Mouse (Mus musculus): ENCODE results near the gene Iqsec3.
A peak's percentile ranks its signal among the peaks of the same experiment; 100 is the strongest.

The Iqsec3 gene

DNA sequence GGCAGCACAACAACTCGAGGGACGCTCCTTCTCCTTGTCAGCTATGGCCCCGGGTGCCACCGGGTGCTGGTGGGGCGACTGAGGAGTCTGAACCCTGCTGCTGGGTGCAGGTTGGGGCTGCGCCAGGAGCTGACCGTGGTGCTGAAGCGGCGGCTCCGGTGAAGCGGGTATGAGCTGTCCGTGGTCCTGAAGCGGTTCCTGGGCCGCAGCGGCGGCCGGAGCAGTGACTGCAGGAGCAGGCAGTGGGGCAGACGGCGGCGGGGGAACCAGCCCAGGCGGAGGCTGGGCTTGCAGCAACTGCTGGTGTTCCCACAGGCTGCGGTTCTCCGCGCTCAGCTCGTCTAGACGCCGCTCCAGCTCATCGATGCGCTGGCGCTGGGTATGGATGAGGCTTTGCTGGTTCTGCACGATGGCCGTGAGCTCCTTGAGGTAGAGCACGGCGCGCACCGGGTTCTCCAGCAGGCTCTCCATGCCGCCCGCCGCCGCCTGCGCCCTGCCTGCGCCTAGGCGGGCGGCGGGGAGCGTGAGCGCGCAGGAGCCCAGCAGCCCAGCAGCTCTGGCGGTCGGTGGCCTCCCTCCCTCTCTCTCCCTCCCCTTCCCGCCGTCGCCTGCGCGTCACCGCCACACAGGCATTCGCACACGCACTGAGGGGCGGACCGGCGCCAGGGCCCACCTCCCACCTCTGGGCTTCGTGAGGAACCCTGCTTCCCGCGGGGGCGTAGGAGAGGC is at the start of gene Iqsec3:
Gene Iqsec3 (minus strand): TSS at position 586 of the 729 bp plus-strand sequence.
- DNase-seq (ENCODE audit: low read depth in 1 of 2, low spot score in 2 of 2), result peak; percentile 33 to 46

DNA sequence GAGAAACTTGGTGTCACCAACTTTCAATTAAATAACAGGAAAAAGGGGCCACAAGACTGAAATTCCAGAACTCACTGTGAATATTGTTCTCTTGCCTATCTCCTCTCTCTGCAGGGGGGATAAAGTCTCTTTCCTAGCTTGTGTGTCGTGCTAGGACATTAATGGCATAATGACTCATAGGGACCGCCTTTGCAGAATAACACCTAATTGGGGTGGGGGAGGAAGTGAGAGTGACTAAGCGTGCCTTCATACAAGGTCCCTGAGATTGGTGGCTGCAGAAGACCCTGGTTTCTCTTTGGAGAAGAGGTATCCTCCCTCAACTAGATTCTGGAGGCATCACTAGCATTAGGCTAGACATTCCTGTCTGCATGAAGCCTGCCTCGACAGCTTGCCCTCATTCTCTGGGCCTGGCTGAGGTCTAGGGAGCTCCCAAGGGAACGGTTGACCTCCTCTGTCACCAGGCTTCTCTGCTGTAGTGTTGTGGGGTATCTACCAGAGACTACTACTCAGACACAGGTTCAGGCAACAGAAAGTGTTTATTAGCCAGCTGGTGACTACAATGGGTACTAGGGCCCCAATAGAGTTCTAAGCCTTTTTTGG is 48.7 kb upstream of the Iqsec3 start:
- DNase-seq (ENCODE audit: low read depth in 1 of 2, low spot score in 2 of 2), result no peak

- DNase-seq (ENCODE audit: low read depth in 1 of 2, low spot score in 2 of 2), result no peak
These were observed 47.6 kb upstream of the Iqsec3 start for GRCm38 (mm10) chr6:121521030-121521429.

DNA sequence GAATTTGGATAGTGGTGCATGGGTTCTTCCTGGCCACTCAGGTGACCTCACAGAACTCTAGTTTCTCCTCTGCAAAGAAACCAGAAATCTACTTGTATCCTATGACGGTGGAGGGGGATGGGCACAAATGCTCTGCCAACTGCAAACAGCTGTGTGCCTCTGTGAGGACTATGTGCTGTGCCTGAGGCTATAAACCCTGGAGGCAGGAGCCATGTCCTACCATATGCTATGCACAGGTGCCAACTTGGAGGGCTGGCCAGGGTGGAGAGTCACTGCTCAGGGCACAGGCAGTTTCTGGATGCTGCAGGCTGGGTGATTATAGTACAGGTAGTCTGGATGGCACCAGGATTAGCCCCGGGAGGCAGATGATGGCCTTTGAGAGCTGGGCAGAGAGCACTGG is 46.4 kb upstream of the Iqsec3 start:
- no peak for DNase-seq (ENCODE audit: low read depth in 1 of 2, low spot score in 2 of 2)

- DNase-seq (ENCODE audit: low read depth in 1 of 2, low spot score in 2 of 2), result no peak
These were observed 45.9 kb upstream of the Iqsec3 start for GRCm38 (mm10) chr6:121519266-121519810.

GRCm38 (mm10) chr6:121517726-121518125 is 44.2 kb upstream of the Iqsec3 start:
- DNase-seq (ENCODE audit: low read depth in 1 of 2, low spot score in 2 of 2), result no peak

- no peak for DNase-seq (ENCODE audit: low read depth in 1 of 2, low spot score in 2 of 2)
These were observed 36.9 kb upstream of the Iqsec3 start for GRCm38 (mm10) chr6:121510381-121510780.

GRCm38 (mm10) chr6:121509871-121510270 is 36.4 kb upstream of the Iqsec3 start:
- DNase-seq (ENCODE audit: low read depth in 1 of 2, low spot score in 2 of 2), result no peak

DNA sequence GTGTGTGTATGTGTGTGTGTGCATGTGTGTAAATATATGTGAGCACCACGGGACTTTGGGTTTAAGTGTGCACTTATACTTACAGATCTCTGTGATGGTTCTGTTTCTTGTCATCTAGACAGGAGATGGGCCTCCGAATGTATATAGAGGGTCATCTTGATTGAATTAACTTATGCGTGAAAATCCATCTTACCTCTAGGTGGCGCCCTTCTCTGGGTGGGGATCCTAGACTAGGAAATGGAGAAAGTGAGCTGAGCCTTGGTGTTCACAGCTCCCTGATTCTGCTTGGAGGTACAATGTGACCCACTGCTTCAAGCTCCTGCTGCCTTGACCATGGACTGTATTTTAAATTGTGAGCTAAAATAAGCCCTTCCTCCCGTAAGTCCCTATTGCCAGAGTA is 34.8 kb upstream of the Iqsec3 start:
- DNase-seq (ENCODE audit: low read depth in 1 of 2, low spot score in 2 of 2), result no peak

DNA sequence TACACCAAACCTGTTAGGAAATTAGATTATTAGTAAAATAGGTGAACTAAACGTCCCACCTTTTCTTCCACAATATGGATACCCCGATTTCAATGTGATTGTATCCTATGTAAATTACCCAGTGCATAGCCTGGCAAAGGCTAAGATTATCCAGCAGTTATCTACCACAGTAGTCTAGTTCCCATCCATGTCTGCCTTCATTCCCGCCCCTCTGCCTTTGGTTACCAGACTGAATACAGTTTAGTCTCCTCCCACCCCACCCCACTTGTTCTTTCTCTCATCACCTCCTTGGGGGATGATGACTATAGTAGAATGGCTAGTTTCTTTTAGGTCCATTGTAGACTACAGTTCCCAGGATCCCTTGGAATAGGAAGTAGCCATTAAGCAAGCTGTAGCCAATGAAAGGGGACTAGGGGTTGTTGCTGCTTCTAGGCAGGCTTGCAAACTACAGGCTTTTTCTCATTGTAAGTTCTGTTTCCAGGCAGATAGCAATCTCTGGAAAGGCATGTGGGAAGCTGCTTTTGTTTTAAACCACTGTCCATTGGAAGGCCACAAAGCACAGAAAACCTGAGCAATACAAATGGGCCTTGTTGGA is 27.7 kb upstream of the Iqsec3 start:
- no peak for DNase-seq (ENCODE audit: low read depth in 1 of 2, low spot score in 2 of 2)

DNA sequence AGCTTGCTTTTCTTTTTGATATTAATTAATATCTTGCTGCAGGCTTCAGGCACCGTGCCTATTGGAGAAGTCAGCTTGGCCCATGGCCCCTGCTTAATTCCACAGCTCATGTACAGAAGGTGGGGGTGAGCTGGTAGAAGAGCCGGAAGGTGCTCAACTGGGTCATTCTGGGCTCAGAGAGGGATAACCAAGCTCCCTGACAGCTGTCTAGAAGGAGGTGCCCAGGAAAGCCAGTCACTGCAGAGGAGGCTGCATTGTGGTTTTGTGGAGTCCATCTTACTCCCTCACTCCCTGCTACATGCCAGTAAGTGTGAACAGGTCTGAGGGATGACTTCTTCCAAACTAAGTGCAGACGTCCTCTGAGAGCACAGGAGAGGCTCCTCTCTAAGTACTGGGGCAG is 26.4 kb upstream of the Iqsec3 start:
- no peak for DNase-seq (ENCODE audit: low read depth in 1 of 2, low spot score in 2 of 2)

DNA sequence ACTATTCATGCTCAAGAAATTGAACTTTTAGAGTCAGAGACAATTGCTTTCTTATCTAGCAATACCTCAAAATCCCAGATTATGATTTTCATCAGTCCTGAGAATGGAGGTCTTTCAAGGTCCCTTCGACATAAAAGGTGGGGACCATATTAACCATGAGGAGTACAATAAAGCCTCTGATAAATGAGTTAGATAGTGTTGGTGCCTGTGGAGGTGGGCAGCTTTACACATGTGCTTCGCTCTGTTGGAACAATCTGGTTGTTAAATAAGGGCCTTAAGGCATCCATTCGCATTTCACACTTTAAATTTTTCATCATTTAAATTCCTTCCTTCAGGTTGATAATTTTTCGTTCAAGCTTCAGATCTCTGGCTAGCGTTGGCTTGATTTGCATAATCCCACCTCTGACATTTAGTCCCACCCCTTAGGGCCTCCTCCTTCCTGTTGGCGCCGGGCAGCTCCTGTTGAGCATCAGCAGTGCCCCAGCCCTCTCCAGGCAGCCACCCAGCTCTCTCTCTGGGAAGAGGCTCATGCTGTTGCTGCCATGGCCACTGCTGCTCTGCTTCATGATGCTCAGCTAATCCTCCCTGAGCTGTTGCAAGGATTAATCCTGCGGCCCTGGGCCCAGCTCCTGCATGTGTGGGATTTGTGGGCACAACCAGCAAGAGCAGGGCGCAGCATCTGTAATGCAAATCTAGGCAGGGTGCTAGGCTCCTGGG is 25.5 kb upstream of the Iqsec3 start:
- DNase-seq (ENCODE audit: low read depth in 1 of 2, low spot score in 2 of 2), result no peak

GRCm38 (mm10) chr6:121495606-121496005 is 22.1 kb upstream of the Iqsec3 start:
- DNase-seq (ENCODE audit: low read depth in 1 of 2, low spot score in 2 of 2), result no peak

DNA sequence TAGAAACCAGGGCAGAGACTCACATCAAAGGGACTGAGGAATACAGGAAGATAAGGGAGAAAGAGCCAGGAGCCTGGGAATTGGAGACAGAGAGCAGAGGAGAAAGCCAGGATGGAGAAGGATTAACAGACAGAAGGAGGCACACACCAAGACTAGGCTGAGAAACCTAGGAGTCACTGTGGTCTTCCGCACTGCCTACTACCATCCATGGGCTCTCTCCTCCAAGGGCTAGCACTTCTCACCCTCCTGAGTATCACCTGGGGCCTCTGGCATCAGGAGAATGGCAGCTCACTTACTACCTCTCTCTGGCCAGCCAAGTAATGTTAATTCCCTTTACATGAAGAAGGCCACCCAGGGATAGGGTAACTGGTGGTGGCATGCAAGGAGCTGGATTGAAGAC is 21.5 kb upstream of the Iqsec3 start:
- no peak for DNase-seq (ENCODE audit: low read depth in 1 of 2, low spot score in 2 of 2)

GRCm38 (mm10) chr6:121494319-121494718 is 20.8 kb upstream of the Iqsec3 start:
- no peak for DNase-seq (ENCODE audit: low read depth in 1 of 2, low spot score in 2 of 2)

GRCm38 (mm10) chr6:121491339-121491738 is 17.9 kb upstream of the Iqsec3 start:
- DNase-seq (ENCODE audit: low read depth in 1 of 2, low spot score in 2 of 2), result no peak

- no peak for DNase-seq (ENCODE audit: low read depth in 1 of 2, low spot score in 2 of 2)
These were observed 1.2 kb downstream of the Iqsec3 start for GRCm38 (mm10) chr6:121472273-121472672.

GRCm38 (mm10) chr6:121468235-121468634 is 5.2 kb downstream of the Iqsec3 start:
- no peak for DNase-seq (ENCODE audit: low read depth in 1 of 2, low spot score in 2 of 2)

DNA sequence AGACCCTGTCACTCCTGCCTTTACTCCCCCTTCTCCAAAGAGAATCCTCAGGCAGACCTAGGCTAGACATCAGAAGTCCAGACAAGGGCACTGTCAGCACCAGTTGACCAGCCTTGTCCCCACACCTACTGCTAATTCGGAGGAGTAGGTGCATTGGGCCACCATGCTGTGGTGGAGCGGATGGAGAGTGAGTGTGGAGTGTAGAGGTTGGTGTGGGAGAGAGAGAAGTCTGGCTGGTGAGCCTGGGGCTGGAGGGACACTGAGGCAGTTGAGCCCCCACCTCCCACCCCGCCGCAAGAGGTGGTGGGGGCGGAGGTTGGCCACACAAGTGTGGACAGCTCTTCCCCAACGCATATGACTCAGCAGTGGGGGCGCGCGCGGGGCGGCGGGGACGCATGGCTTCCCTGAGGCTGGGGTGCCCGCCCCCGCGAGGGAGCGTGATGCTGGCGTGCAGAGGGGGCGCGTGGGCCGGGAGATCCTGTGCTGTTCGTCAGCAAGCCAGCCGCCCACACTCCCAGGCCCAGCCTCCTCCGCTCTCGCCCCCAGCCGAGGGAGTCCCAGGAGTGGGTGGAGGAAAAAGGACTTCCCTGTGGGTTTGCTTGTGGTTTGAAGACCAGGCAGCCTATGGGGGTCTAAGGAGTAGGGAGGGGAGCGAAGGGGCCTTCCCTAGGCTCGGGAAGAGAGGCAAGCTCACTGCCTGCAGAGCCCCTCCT is 10.7 kb downstream of the Iqsec3 start:
- no peak for DNase-seq (ENCODE audit: low read depth in 1 of 2, low spot score in 2 of 2)

DNA sequence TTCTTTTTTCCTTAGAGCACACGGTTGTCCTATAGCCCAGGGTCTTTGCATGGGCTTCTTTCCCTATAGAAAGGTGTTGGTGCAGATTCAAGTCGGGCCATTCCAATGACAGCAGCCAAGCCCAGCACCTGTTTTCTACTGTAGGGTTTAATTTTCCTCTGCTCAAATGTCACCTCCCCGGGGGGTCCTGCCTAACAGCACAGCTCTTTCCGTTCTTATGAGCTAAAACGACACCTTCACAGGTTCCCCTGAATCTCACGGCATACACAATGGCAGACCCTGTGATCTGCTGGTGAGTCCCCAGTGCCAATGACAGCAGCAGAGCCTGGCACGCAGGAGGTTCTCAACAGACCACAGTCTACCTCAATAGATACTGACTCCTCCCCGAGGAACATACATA is 16.1 kb downstream of the Iqsec3 start:
- no peak for DNase-seq (ENCODE audit: low read depth in 1 of 2, low spot score in 2 of 2)

DNA sequence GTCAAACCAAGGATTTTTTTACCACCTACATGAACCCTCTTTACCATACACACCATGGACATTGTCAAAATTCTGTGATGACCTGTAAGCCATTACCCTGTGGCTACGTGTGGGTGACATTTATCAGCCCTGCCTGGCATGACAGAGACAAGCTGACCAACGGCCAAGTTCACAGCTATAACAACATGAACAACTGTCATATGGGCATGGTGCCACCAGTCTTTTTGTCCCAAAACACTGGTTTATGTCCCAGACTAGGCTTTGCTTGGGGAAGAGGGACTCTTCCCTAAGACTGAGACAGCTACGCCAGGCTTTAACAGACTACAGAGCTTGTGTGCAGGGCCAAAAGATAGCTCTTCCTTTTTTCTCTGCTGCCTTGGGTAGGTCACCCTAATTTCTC is 16.8 kb downstream of the Iqsec3 start:
- no peak for DNase-seq (ENCODE audit: low read depth in 1 of 2, low spot score in 2 of 2)

All from monocyte, adult 2 months (primary cell).